Mouse (Mus musculus) limb, embryonic 11.5 days (tissue): ENCODE data around the gene Zfhx3. TPM values are rescaled to one million over a fixed set of nuclear protein-coding genes. Genes with fewer than 3 reads are reported as not detected.

Experiments
- microRNA-seq: library from miRNA; unstranded; fragments of <30 nt; microRNA quantifications from one replicate; pipeline ENCODE4, GENCODE M21; 2016
- polyA plus RNA-seq: library from polyadenylated mRNA; unstranded; fragments of >200 nt; fragmentation: Nextera tagmentation; extraction: Ambion mirVana; gene quantifications from 2 replicates; pipeline ENCODE4 v1.2.1, GENCODE M21; 2014

The Zfhx3 gene
- polyA plus RNA-seq, 1 experiment from 2014 or later = 36.4 TPM

Small RNAs within 50 kb of the gene (microRNA-seq; reads per million reads assigned to microRNA genes)
- not detected for gene Mir3108
